Mouse (Mus musculus) CH12.LX (cell line): ENCODE data around the gene Bsx. TPM values are rescaled to one million over a fixed set of nuclear protein-coding genes. Genes with fewer than 3 reads are reported as not detected.

ENCODE experiments used
- DNase-seq: peaks from one replicate; pipeline ENCODE4 v3.0.0-alpha.2; 2013; ENCODE audit errors: extremely low read depth
- H3K27ac ChIP-seq: 2 replicates; pipeline ENCODE4 v1.5.1; 2012; ENCODE audit warnings: low read depth, mild to moderate bottlenecking, control low read depth, moderate library complexity; ENCODE audit not compliant: insufficient read depth
- H3K27me3 ChIP-seq: replicated peaks from 2 replicates; pipeline ENCODE3; 2012; ENCODE audit warnings: inconsistent platforms
- H3K36me3 ChIP-seq, 2 experiments: replicated peaks in 1 of 2; 2 replicates each; pipeline versions ENCODE3 to v1.6.1; 2012; ENCODE audit warnings: inconsistent platforms in 1 of 2, low read length in 1 of 2, mild to moderate bottlenecking in 1 of 2, mixed read lengths in 1 of 2, moderate library complexity in 1 of 2; ENCODE audit not compliant: control insufficient read depth in 1 of 2, insufficient read depth in 1 of 2
- H3K4me1 ChIP-seq, 2 experiments: 2 replicates each; pipeline ENCODE4 v1.6.1; 2012; ENCODE audit warnings: inconsistent platforms in 1 of 2, moderate library complexity in 1 of 2; ENCODE audit not compliant: insufficient read depth in 2 of 2, control insufficient read depth in 1 of 2
- H3K4me2 ChIP-seq: 2 replicates; pipeline ENCODE4 v1.6.1; 2012; ENCODE audit warnings: low read depth, mild to moderate bottlenecking, control low read depth; ENCODE audit not compliant: poor library complexity, insufficient read depth, severe bottlenecking
- H3K4me3 ChIP-seq, 3 experiments: fragments of 150-350 bp in 1 of 3; sonication (generic) in 1 of 3; replicated peaks in 1 of 3; 2 replicates each; pipeline versions ENCODE3 to v1.5.1; 2011 to 2012; ENCODE audit warnings: low read depth in 2 of 3, low read length in 2 of 3, mild to moderate bottlenecking in 2 of 3, moderate library complexity in 2 of 3, control low read depth in 1 of 3, improper control_type of control experiment in 1 of 3, inconsistent platforms in 1 of 3, mixed read lengths in 1 of 3; ENCODE audit not compliant: poor library complexity in 1 of 3
- H3K79me2 ChIP-seq: replicated peaks from 2 replicates; pipeline ENCODE4 v1.6.1; 2012; ENCODE audit warnings: mild to moderate bottlenecking, moderate library complexity; ENCODE audit not compliant: control insufficient read depth, poor library complexity, insufficient read depth, severe bottlenecking; ENCODE audit errors: extremely low read depth
- H3K9ac ChIP-seq: 2 replicates; pipeline ENCODE4 v1.6.1; 2012; ENCODE audit warnings: low read depth, mild to moderate bottlenecking, control low read depth, moderate library complexity; ENCODE audit not compliant: insufficient read depth
- H3K9me3 ChIP-seq: replicated peaks from 2 replicates; pipeline ENCODE3; 2012; ENCODE audit warnings: low read length, inconsistent platforms, mixed read lengths
- CHD1 ChIP-seq: IDR thresholded peaks from 2 replicates; pipeline ENCODE4 v1.6.1; 2012; ENCODE audit warnings: low read depth, low read length, improper control_type of control experiment, inconsistent platforms
- CHD2 ChIP-seq: IDR thresholded peaks from 2 replicates; pipeline ENCODE4 v1.6.1; 2011; ENCODE audit warnings: low read length, improper control_type of control experiment
- CTCF ChIP-seq, 2 experiments: IDR thresholded peaks in 1 of 2; conservative IDR thresholded peaks in 1 of 2; 2 replicates each; pipeline ENCODE4 v1.5.1; 2011 to 2012; ENCODE audit warnings: low read depth in 2 of 2, low read length in 2 of 2, improper control_type of control experiment in 1 of 2, inconsistent platforms in 1 of 2, mild to moderate bottlenecking in 1 of 2, moderate library complexity in 1 of 2
- E2F4 ChIP-seq: IDR thresholded peaks from 2 replicates; pipeline ENCODE4 v1.6.1; 2011; ENCODE audit warnings: low read depth, low read length, improper control_type of control experiment; ENCODE audit not compliant: insufficient replicate concordance
- ELF1 ChIP-seq: IDR thresholded peaks from 2 replicates; pipeline ENCODE4 v1.6.1; 2014; ENCODE audit warnings: low read depth, mild to moderate bottlenecking, inconsistent platforms, low read length, improper control_type of control experiment
- HCFC1 ChIP-seq: IDR thresholded peaks from 2 replicates; pipeline ENCODE4 v1.6.1; 2012; ENCODE audit warnings: low read depth, mild to moderate bottlenecking, inconsistent platforms, low read length, improper control_type of control experiment
- IRF4 ChIP-seq: IDR thresholded peaks from 2 replicates; pipeline ENCODE4 v1.6.1; 2014; ENCODE audit warnings: low read depth, mild to moderate bottlenecking, inconsistent platforms, low read length, improper control_type of control experiment
- JUND ChIP-seq: conservative IDR thresholded peaks from 2 replicates; pipeline ENCODE4 v1.6.1; 2011; ENCODE audit warnings: low read depth, low read length, improper control_type of control experiment
- KAT2A ChIP-seq: IDR thresholded peaks from 2 replicates; pipeline ENCODE4 v1.6.1; 2012; ENCODE audit warnings: low read length, improper control_type of control experiment, inconsistent platforms; ENCODE audit not compliant: insufficient replicate concordance
- MAX ChIP-seq: IDR thresholded peaks from 2 replicates; pipeline ENCODE4 v1.6.1; 2011; ENCODE audit warnings: low read length, improper control_type of control experiment
- MEF2A ChIP-seq: IDR thresholded peaks from 2 replicates; pipeline ENCODE4 v1.6.1; 2014; ENCODE audit warnings: low read depth, mild to moderate bottlenecking, inconsistent platforms, low read length, improper control_type of control experiment, borderline replicate concordance
- MXI1 ChIP-seq: IDR thresholded peaks from 2 replicates; pipeline ENCODE4 v1.6.1; 2011; ENCODE audit warnings: mild to moderate bottlenecking, low read depth, low read length, improper control_type of control experiment
- PAX5 ChIP-seq: IDR thresholded peaks from 2 replicates; pipeline ENCODE4 v1.6.1; 2012; ENCODE audit warnings: low read length, inconsistent platforms, mixed read lengths
- POLR2AphosphoS2 ChIP-seq: IDR thresholded peaks from 2 replicates; pipeline ENCODE4 v1.6.1; 2011; ENCODE audit warnings: low read depth, low read length, improper control_type of control experiment
- RAD21 ChIP-seq: IDR thresholded peaks from 2 replicates; pipeline ENCODE4 v1.6.1; 2011; ENCODE audit warnings: low read depth, mild to moderate bottlenecking, low read length, improper control_type of control experiment, moderate library complexity
- RCOR1 ChIP-seq: conservative IDR thresholded peaks from 2 replicates; pipeline ENCODE4 v1.6.1; 2012; ENCODE audit warnings: low read depth, mild to moderate bottlenecking, inconsistent platforms, low read length, improper control_type of control experiment
- TBP ChIP-seq: conservative IDR thresholded peaks from 2 replicates; pipeline ENCODE4 v1.6.1; 2011; ENCODE audit warnings: low read depth, low read length, improper control_type of control experiment
- USF1 ChIP-seq: IDR thresholded peaks from 2 replicates; pipeline ENCODE4 v1.6.1; 2014; ENCODE audit warnings: low read depth, mild to moderate bottlenecking, inconsistent platforms, low read length, improper control_type of control experiment
- USF2 ChIP-seq: conservative IDR thresholded peaks from 2 replicates; pipeline ENCODE4 v1.6.1; 2011; ENCODE audit warnings: low read depth, low read length, improper control_type of control experiment
- ZC3H11A ChIP-seq: IDR thresholded peaks from 2 replicates; pipeline ENCODE4 v1.6.1; 2012; ENCODE audit warnings: low read depth, mild to moderate bottlenecking, inconsistent platforms, low read length, improper control_type of control experiment
- ZKSCAN1 ChIP-seq: IDR thresholded peaks from 2 replicates; pipeline ENCODE4 v1.6.1; 2012; ENCODE audit warnings: low read depth, inconsistent platforms, low read length, improper control_type of control experiment, borderline replicate concordance
- ZMIZ1 ChIP-seq: IDR thresholded peaks from 2 replicates; pipeline ENCODE4 v1.6.1; 2012; ENCODE audit warnings: low read depth, mild to moderate bottlenecking, inconsistent platforms, low read length, improper control_type of control experiment
- ZNF384 ChIP-seq: IDR thresholded peaks from 2 replicates; pipeline ENCODE4 v1.6.1; 2012; ENCODE audit warnings: low read depth, low read length, improper control_type of control experiment, inconsistent platforms
- dilution Hi-C: fragments of 300-500 bp; cut with MboI; formaldehyde crosslinking; loops from 2 replicates; pipeline ENCODE4 v1.14.3; 2020; ENCODE audit warnings: low sequenced_read_pairs; ENCODE audit not compliant: extremely low pct_unique_long_range_greater_than_20kb, extremely low pct_ligation_motif_present
- in situ Hi-C: fragments of 300-500 bp; cut with MboI; formaldehyde crosslinking; loops from 3 replicates; pipeline ENCODE4 v1.14.3; 2019; ENCODE audit warnings: low sequenced_read_pairs, low pct_ligation_motif_present, low pct_unique_long_range_greater_than_20kb, mixed read lengths
- polyA plus RNA-seq: library from polyadenylated mRNA; unstranded; fragments of >175 nt; gene quantifications from 2 replicates; pipeline ENCODE4 v1.2.1, GENCODE M21; 2012; ENCODE audit warnings: low read depth; ENCODE audit not compliant: insufficient read length
- total RNA-seq, 2 experiments: library from RNA; depleted of rRNA; stranded (reverse); fragments of 300-350 nt in 1 of 2; fragments of >200 nt in 1 of 2; gene quantifications; 2 replicates each; pipeline ENCODE4 v1.2.3; 2012 to 2014

Bsx gene
- total and polyA plus RNA-seq, 3 experiments: not detected

GRCm38 (mm10) chr9:40908915-40909314 is 35.0 kb downstream of the Bsx start:
- H3K4me1 ChIP-seq: no peaks in the 10 kb centered on the region
- DNase-seq: no peak
- no peaks in the 10 kb centered on the region for H3K9me3 ChIP-seq
- no peaks in the 10 kb centered on the region for H3K27me3 ChIP-seq
- H3K4me2 ChIP-seq: no peak overlapping the region
- H3K79me2 ChIP-seq: no peaks in the 10 kb centered on the region
- H3K9ac ChIP-seq: no peak overlapping the region
- no peak for TF ChIP-seq ZC3H11A
- TF ChIP-seq MXI1: no peak
- no peak for TF ChIP-seq HCFC1
- TF ChIP-seq JUND: no peak
- TF ChIP-seq ZNF384: no peak
- no peak for TF ChIP-seq E2F4
- TF ChIP-seq IRF4: no peak
- TF ChIP-seq ZMIZ1: no peak
- TF ChIP-seq POLR2AphosphoS2: no peak
- no peak for TF ChIP-seq MAX
- no peak for TF ChIP-seq CTCF (conservative IDR thresholded peaks at IDR 0.05 in 1 of 2, IDR thresholded peaks at IDR 0.05 in 1 of 2; ENCODE audit: low read depth in 2 of 2, low read length in 2 of 2)
- no peak for TF ChIP-seq PAX5
- no peak for TF ChIP-seq ELF1
- no peak for TF ChIP-seq MEF2A
- TF ChIP-seq RCOR1: no peak
- no peak for TF ChIP-seq USF1
- in situ Hi-C loops: no loop called here
- dilution Hi-C loops: no loop called here
- no peak overlapping the region for H3K4me3 ChIP-seq
- no peak overlapping the region for H3K27ac ChIP-seq
- H3K36me3 ChIP-seq: no peaks in the 10 kb centered on the region

- no peak for DNase-seq
- no peak overlapping the region for H3K9ac ChIP-seq
- dilution Hi-C loops (no loop called here), in situ Hi-C loops (no loop called here)
- H3K4me3 ChIP-seq: no peak overlapping the region
- H3K79me2 ChIP-seq: no peaks in the 10 kb centered on the region
- H3K4me1 ChIP-seq: 0 out of 4 replicates have a peak, but pooled peaks cover 0 to 3% of the 10 kb centered on the region in 2 experiments
- no peaks in the 10 kb centered on the region for H3K9me3 ChIP-seq
- TF ChIP-seq RCOR1: no peak
- no peak for TF ChIP-seq CHD1
- TF ChIP-seq ZKSCAN1: no peak
- no peak for TF ChIP-seq RAD21
- no peak for TF ChIP-seq TBP
- TF ChIP-seq POLR2AphosphoS2: no peak
- no peak for TF ChIP-seq KAT2A
- TF ChIP-seq CHD2: no peak
- no peak for TF ChIP-seq USF1
- TF ChIP-seq E2F4: no peak
- TF ChIP-seq USF2: no peak
- TF ChIP-seq ZMIZ1: no peak
- no peak for TF ChIP-seq IRF4
- no peaks in the 10 kb centered on the region for H3K36me3 ChIP-seq
- H3K4me2 ChIP-seq: no peak overlapping the region
- H3K27me3 ChIP-seq: no peaks in the 10 kb centered on the region
- H3K27ac ChIP-seq: no peak overlapping the region
Measured at GRCm38 (mm10) chr9:40917871-40918613, 44.1 kb downstream of the Bsx start.
